Mouse (Mus musculus) c-Kit-positive CD71-positive TER-119-negative erythroid progenitor cells, embryonic 14.5 days (primary cell): ENCODE measurements around the gene Rps18.
"Not testable (repeated sequence)": the region's sequence is repeated elsewhere in the genome, so short reads cannot be mapped to it uniquely, and the experiment has no call there.

Experiments used
- DNase-seq: peaks from one replicate; pipeline ENCODE4 v3.0.0-alpha.2; 2013; ENCODE audit warnings: low read depth

Rps18 gene

GRCm38 (mm10) chr17:33968489-33968888 lies 12.7 kb upstream of the Rps18 start:
- no peak for DNase-seq

- DNase-seq: no peak
Observed at GRCm38 (mm10) chr17:33965846-33966550, 10.2 kb upstream of the Rps18 start.

GRCm38 (mm10) chr17:33965082-33965845 lies 9.5 kb upstream of the Rps18 start:
- DNase-seq: no peak

GRCm38 (mm10) chr17:33962876-33963275 lies 7.1 kb upstream of the Rps18 start:
- no peak for DNase-seq

GRCm38 (mm10) chr17:33959948-33960347 lies 4.1 kb upstream of the Rps18 start:
- DNase-seq: no peak

GRCm38 (mm10) chr17:33959135-33959534 lies 3.3 kb upstream of the Rps18 start:
- no peak for DNase-seq

- no peak for DNase-seq
Observed at GRCm38 (mm10) chr17:33958451-33958850, 2.6 kb upstream of the Rps18 start.

GRCm38 (mm10) chr17:33957493-33957892 lies 1.7 kb upstream of the Rps18 start:
- DNase-seq: no peak

- no peak for DNase-seq
Observed at GRCm38 (mm10) chr17:33956336-33956735, 535 bp upstream of the Rps18 start.

GRCm38 (mm10) chr17:33954646-33955554 lies 901 bp downstream of the Rps18 start:
- no peak for DNase-seq

GRCm38 (mm10) chr17:33953961-33954565 lies 1.7 kb downstream of the Rps18 start:
- DNase-seq: no peak

- no peak for DNase-seq
Observed at GRCm38 (mm10) chr17:33953310-33953709, 2.5 kb downstream of the Rps18 start.

- no peak for DNase-seq
Observed at GRCm38 (mm10) chr17:33952879-33953278, 2.9 kb downstream of the Rps18 start.

- not testable (repeated sequence) for DNase-seq
Observed at GRCm38 (mm10) chr17:33952015-33952414, 3.8 kb downstream of the Rps18 start.

GRCm38 (mm10) chr17:33951021-33951946 lies 4.5 kb downstream of the Rps18 start, which contains the start of gene B3galt4:
Gene B3galt4 (minus strand): TSS chr17:33951488.
- DNase-seq: peak; percentile 89

- DNase-seq: no peak
Observed at GRCm38 (mm10) chr17:33950131-33950625, 5.6 kb downstream of the Rps18 start.

GRCm38 (mm10) chr17:33948905-33949537 lies 6.8 kb downstream of the Rps18 start:
- no peak for DNase-seq

GRCm38 (mm10) chr17:33948090-33948904 lies 7.5 kb downstream of the Rps18 start:
- no peak for DNase-seq

GRCm38 (mm10) chr17:33947430-33948089 lies 8.2 kb downstream of the Rps18 start:
- no peak for DNase-seq
